Mouse (Mus musculus) embryonic facial prominence, embryonic 12.5 days (tissue): ENCODE measurements around the gene Hist1h2bm. TPM values are rescaled to one million over a fixed set of nuclear protein-coding genes. Genes with fewer than 3 reads are reported as not detected.
A peak's percentile ranks its signal among the peaks of the same experiment; 100 is the strongest.
"Not testable (repeated sequence)": the region's sequence is repeated elsewhere in the genome, so short reads cannot be mapped to it uniquely, and the experiment has no call there.

ENCODE experiments used
- ATAC-seq: fragments of 200-750 bp; cut with Nextera tagmentation; 2 replicates; pipeline ENCODE4 v1.8.0; 2017; ENCODE audit not compliant: insufficient number of reproducible peaks, insufficient read depth, low FRiP score, low TSS enrichment
- H3K27ac ChIP-seq: fragments of 300-500 bp; sonication (generic); 2 replicates; pipeline ENCODE4 v1.5.1; 2016; ENCODE audit warnings: mild to moderate bottlenecking
- H3K27me3 ChIP-seq: fragments of 300-500 bp; sonication (generic); 2 replicates; pipeline ENCODE4 v1.6.1; 2016; ENCODE audit warnings: mild to moderate bottlenecking, moderate library complexity
- H3K36me3 ChIP-seq: fragments of 300-500 bp; sonication (generic); 2 replicates; pipeline ENCODE4 v1.6.1; 2016; ENCODE audit warnings: mild to moderate bottlenecking
- H3K4me1 ChIP-seq: fragments of 300-500 bp; sonication (generic); 2 replicates; pipeline ENCODE4 v1.6.1; 2016
- H3K4me2 ChIP-seq: fragments of 300-500 bp; sonication (generic); replicated peaks from 2 replicates; pipeline ENCODE4 v1.6.1; 2016; ENCODE audit warnings: mild to moderate bottlenecking, moderate library complexity
- H3K4me3 ChIP-seq: fragments of 300-500 bp; sonication (generic); 2 replicates; pipeline ENCODE4 v1.5.1; 2016; ENCODE audit warnings: mild to moderate bottlenecking
- H3K9ac ChIP-seq: fragments of 300-500 bp; sonication (generic); 2 replicates; pipeline ENCODE4 v1.6.1; 2016; ENCODE audit warnings: mild to moderate bottlenecking, moderate library complexity
- H3K9me3 ChIP-seq: fragments of 300-500 bp; sonication (generic); 2 replicates; pipeline ENCODE4 v1.6.1; 2016; ENCODE audit warnings: mild to moderate bottlenecking, moderate library complexity
- WGBS: fragments of 180-500 bp; shearing (Covaris S2); methylation state at CpG from one replicate; pipeline ENCODE4 v1.1.7; 2016; 5-methylcytosine and 5-hydroxymethylcytosine counted together
- polyA plus RNA-seq: library from polyadenylated mRNA; unstranded; fragments of >200 nt; fragmentation: Nextera tagmentation; extraction: Ambion mirVana; gene quantifications from 2 replicates; pipeline ENCODE4 v1.2.1, GENCODE M21; 2016

The Hist1h2bm gene
- polyA plus RNA-seq, 1 experiment from 2014 or later, result 8.3 TPM

GRCm38 (mm10) chr13:21734010-21734905, 12.4 kb downstream of the Hist1h2bm start:
- H3K27me3 ChIP-seq, result no peaks in the 10 kb centered on the region
- H3K27ac ChIP-seq, result peak overlapping the region; percentile 98
- H3K4me3 ChIP-seq, result peak overlapping the region; percentile 55
- peaks cover 12% of the 10 kb centered on the region for H3K4me1 ChIP-seq
- H3K9ac ChIP-seq, result peak overlapping the region; percentile 59
- H3K4me2 ChIP-seq, result peak overlapping the region; percentile 63
- WGBS, result under 1% methylated on average over 21 of the region's 21 CpGs
- ATAC-seq, result peak; percentile 79
- no peaks in the 10 kb centered on the region for H3K9me3 ChIP-seq
- no peaks in the 10 kb centered on the region for H3K36me3 ChIP-seq

- H3K36me3 ChIP-seq, H3K9me3 ChIP-seq, H3K27me3 ChIP-seq: not testable (repeated sequence)
- Histone ChIP-seq H3K4me2 (peak within 1 kb of the TSS; percentile 63), H3K9ac (peak within 1 kb of the TSS; percentile 62), H3K4me3 (peak within 1 kb of the TSS; percentile 55), H3K4me1 (peaks cover 12% of the 10 kb centered on the region), H3K27ac (peak within 1 kb of the TSS; percentile 98)
- WGBS, result under 1% methylated on average over 44 of the region's 56 CpGs
- peak; percentile 90 for ATAC-seq
Measured at GRCm38 (mm10) chr13:21734906-21735767, 13.3 kb downstream of the Hist1h2bm start, which contains the start of gene Hist1h4j. TSS of gene Hist1h4j (plus strand) at chr13:21735064.

- Histone ChIP-seq H3K9me3 (no peaks in the 10 kb centered on the region), H3K4me3 (no peak overlapping the region), H3K27me3 (no peaks in the 10 kb centered on the region), H3K36me3 (no peaks in the 10 kb centered on the region), H3K4me1 (peaks cover 6% of the 10 kb centered on the region; the same call in 1 of the 2 replicates), H3K27ac (no peak overlapping the region), H3K9ac (no peak overlapping the region), H3K4me2 (no peak overlapping the region)
- 84% methylated on average over 1 of the region's 1 CpGs for WGBS
- ATAC-seq, result no peak
Measured at GRCm38 (mm10) chr13:21745006-21745405, 23.2 kb downstream of the Hist1h2bm start.

GRCm38 (mm10) chr13:21749387-21750158, 27.7 kb downstream of the Hist1h2bm start:
- H3K27me3 ChIP-seq, result no peaks in the 10 kb centered on the region
- H3K4me3 ChIP-seq, result peak overlapping the region; percentile 65
- 4% methylated on average over 5 of the region's 5 CpGs for WGBS
- peak overlapping the region; percentile 97 for H3K27ac ChIP-seq
- ATAC-seq, result no peak
- H3K4me2 ChIP-seq, result peak overlapping the region; percentile 83
- no peaks in the 10 kb centered on the region for H3K36me3 ChIP-seq
- no peaks in the 10 kb centered on the region for H3K9me3 ChIP-seq
- H3K9ac ChIP-seq, result peak overlapping the region; percentile 77
- peaks cover 20% of the 10 kb centered on the region for H3K4me1 ChIP-seq

- H3K9me3 ChIP-seq, H3K27me3 ChIP-seq, H3K36me3 ChIP-seq: not testable (repeated sequence)
- Histone ChIP-seq H3K27ac (peak within 1 kb of the TSS; percentile 97), H3K4me1 (peaks cover 20% of the 10 kb centered on the region), H3K4me2 (peak within 1 kb of the TSS; percentile 83), H3K9ac (peak within 1 kb of the TSS; percentile 77), H3K4me3 (peak within 1 kb of the TSS; percentile 65)
- WGBS, result under 1% methylated on average over 48 of the region's 56 CpGs
- ATAC-seq, result peak; percentile 91
Measured at GRCm38 (mm10) chr13:21750159-21751017, 28.5 kb downstream of the Hist1h2bm start, which contains the start of gene Hist1h4k. TSS of gene Hist1h4k (minus strand) at chr13:21750505.

- Histone ChIP-seq H3K4me3 (no peak overlapping the region), H3K9me3 (no peaks in the 10 kb centered on the region), H3K4me1 (peaks cover 20% of the 10 kb centered on the region), H3K36me3 (no peaks in the 10 kb centered on the region), H3K27ac (peak overlapping the region; percentile 96), H3K4me2 (no peak overlapping the region), H3K9ac (no peak overlapping the region), H3K27me3 (no peaks in the 10 kb centered on the region)
- ATAC-seq, result no peak
Measured at GRCm38 (mm10) chr13:21751417-21751816, 29.6 kb downstream of the Hist1h2bm start.

- peak overlapping the region; percentile 96 for H3K27ac ChIP-seq
- no peaks in the 10 kb centered on the region for H3K27me3 ChIP-seq
- H3K9ac ChIP-seq, result no peak overlapping the region
- no peak for ATAC-seq
- no peaks in the 10 kb centered on the region for H3K9me3 ChIP-seq
- no peak overlapping the region for H3K4me3 ChIP-seq
- no peak overlapping the region; the same call in 1 of the 2 replicates for H3K4me2 ChIP-seq
- H3K4me1 ChIP-seq, result peaks cover 20% of the 10 kb centered on the region
- 74% methylated on average over 3 of the region's 3 CpGs for WGBS
- H3K36me3 ChIP-seq, result no peaks in the 10 kb centered on the region
Measured at GRCm38 (mm10) chr13:21751827-21752226, 30.0 kb downstream of the Hist1h2bm start.

- Histone ChIP-seq H3K36me3 (no peaks in the 10 kb centered on the region), H3K9ac (no peak overlapping the region), H3K4me3 (no peak overlapping the region), H3K27ac (peak overlapping the region; percentile 96), H3K9me3 (no peaks in the 10 kb centered on the region), H3K4me2 (peak overlapping the region; percentile 69), H3K27me3 (no peaks in the 10 kb centered on the region), H3K4me1 (peaks cover 19% of the 10 kb centered on the region)
- WGBS, result 40% methylated on average over 3 of the region's 3 CpGs
- ATAC-seq, result no peak
Measured at GRCm38 (mm10) chr13:21752356-21752755, 30.5 kb downstream of the Hist1h2bm start.

- Histone ChIP-seq H3K27ac (peak overlapping the region; percentile 96), H3K9me3 (no peaks in the 10 kb centered on the region), H3K9ac (peak overlapping the region; percentile 49), H3K4me3 (peak overlapping the region; percentile 46), H3K36me3 (no peaks in the 10 kb centered on the region), H3K4me1 (peaks cover 16% of the 10 kb centered on the region), H3K27me3 (no peaks in the 10 kb centered on the region), H3K4me2 (peak overlapping the region; percentile 69)
- 3% methylated on average over 10 of the region's 10 CpGs for WGBS
- ATAC-seq, result no peak
Measured at GRCm38 (mm10) chr13:21753051-21753523, 31.2 kb downstream of the Hist1h2bm start.

GRCm38 (mm10) chr13:21753524-21754285, 31.9 kb downstream of the Hist1h2bm start, which contains the start of the genes Hist1h2ak and Hist1h2bn:
TSS of gene Hist1h2ak (minus strand) at chr13:21753827.
TSS of gene Hist1h2bn (plus strand) at chr13:21754123.
- ATAC-seq, result peak; percentile 96
- under 1% methylated on average over 26 of the region's 50 CpGs for WGBS

More at GRCm38 (mm10) chr13:21753524-21754285, 31.9 kb downstream of the Hist1h2bm start, which contains the start of the genes Hist1h2ak and Hist1h2bn:
- not testable (repeated sequence) for H3K36me3 ChIP-seq, H3K9me3 ChIP-seq, H3K27me3 ChIP-seq
- Histone ChIP-seq H3K27ac (peak within 1 kb of the TSS; percentile 96), H3K4me3 (peak within 1 kb of the TSS; percentile 46), H3K9ac (peak within 1 kb of the TSS; percentile 66), H3K4me1 (peaks cover 16% of the 10 kb centered on the region), H3K4me2 (peak within 1 kb of the TSS; percentile 69)
